Mouse (Mus musculus): ENCODE measurements around the gene Cfap65.

DNA sequence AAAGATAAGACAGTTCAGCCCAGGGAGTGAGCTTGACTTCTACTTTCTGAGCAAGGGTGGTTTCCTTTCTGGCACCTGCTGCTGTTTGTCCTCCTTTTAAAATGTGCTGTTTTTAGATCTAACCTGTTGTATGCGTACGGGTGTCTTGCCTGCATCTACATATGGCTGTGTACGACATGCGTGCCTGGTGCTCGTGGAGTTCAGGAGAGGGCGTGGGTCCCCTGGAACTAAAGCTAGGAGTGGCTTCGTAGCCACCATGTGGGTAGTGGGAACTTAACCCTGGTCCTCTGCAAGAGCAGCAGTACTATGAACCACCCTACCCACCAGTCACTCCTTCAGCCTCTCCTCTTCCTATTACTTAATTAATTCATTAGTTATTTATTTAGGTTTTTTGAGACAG is 24.7 kb upstream of the Cfap65 start:
- no peak for TF ChIP-seq NRF1 (IDR thresholded peaks at IDR 0.05; ENCODE audit: insufficient read depth, low read depth, low read length, poor library complexity, severe bottlenecking)
- no peak for TF ChIP-seq GATA1 (IDR thresholded peaks at IDR 0.05; ENCODE audit: low read depth, low read length)
- no peak for TF ChIP-seq CHD1 (IDR thresholded peaks at IDR 0.05; ENCODE audit: low read depth, low read length)
- no peak for TF ChIP-seq TAL1 (IDR thresholded peaks at IDR 0.05; ENCODE audit: low read length)
- no peak for TF ChIP-seq CTCF (IDR thresholded peaks at IDR 0.05 in 2 of 3, conservative IDR thresholded peaks at IDR 0.05 in 1 of 3; ENCODE audit: control insufficient read depth in 1 of 3, insufficient read depth in 1 of 3, low read depth in 2 of 3, low read length in 3 of 3, poor library complexity in 1 of 3, severe bottlenecking in 1 of 3)
- no peak for TF ChIP-seq MAX (IDR thresholded peaks at IDR 0.05; ENCODE audit: low read length)

All from MEL (cell line).